Mouse (Mus musculus) stomach, postnatal 0 days (tissue): ENCODE data around the gene Pip5k1b. TPM values are rescaled to one million over a fixed set of nuclear protein-coding genes. Genes with fewer than 3 reads are reported as not detected.

Experiments used
- ATAC-seq: fragments of 200-750 bp; cut with Nextera tagmentation; 2 replicates; pipeline ENCODE4 v1.8.0; 2017; ENCODE audit not compliant: low FRiP score, low TSS enrichment
- DNase-seq: peaks from one replicate; pipeline ENCODE4 v3.0.0-alpha.2; 2016; ENCODE audit warnings: low spot score
- H3K27ac ChIP-seq: fragments of 300-500 bp; sonication (generic); replicated peaks from 2 replicates; pipeline ENCODE4 v1.5.1; 2014; ENCODE audit warnings: mild to moderate bottlenecking, control low read depth
- H3K27me3 ChIP-seq: fragments of 300-500 bp; sonication (generic); 2 replicates; pipeline ENCODE4 v1.6.1; 2014; ENCODE audit warnings: low read length; ENCODE audit not compliant: control insufficient read depth, insufficient read depth
- H3K36me3 ChIP-seq: fragments of 300-500 bp; sonication (generic); 2 replicates; pipeline ENCODE4 v1.6.1; 2014; ENCODE audit warnings: low read length, mixed read lengths; ENCODE audit not compliant: control insufficient read depth, insufficient read depth
- H3K4me1 ChIP-seq: fragments of 300-500 bp; sonication (generic); replicated peaks from 2 replicates; pipeline ENCODE4 v1.6.1; 2014; ENCODE audit warnings: antibody characterized with exemption; ENCODE audit not compliant: control insufficient read depth, insufficient read depth
- H3K4me2 ChIP-seq: fragments of 300-500 bp; sonication (generic); replicated peaks from 2 replicates; pipeline ENCODE4 v1.6.1; 2014; ENCODE audit warnings: low read depth, mild to moderate bottlenecking, control low read depth, moderate library complexity
- H3K4me3 ChIP-seq: fragments of 300-500 bp; sonication (generic); 2 replicates; pipeline ENCODE4 v1.5.1; 2014; ENCODE audit warnings: low read depth, low read length, control low read depth
- H3K9ac ChIP-seq: fragments of 300-500 bp; sonication (generic); 2 replicates; pipeline ENCODE4 v1.6.1; 2014; ENCODE audit warnings: mild to moderate bottlenecking, low read length, control low read depth, mixed read lengths
- H3K9me3 ChIP-seq: fragments of 300-500 bp; sonication (generic); 2 replicates; pipeline ENCODE4 v1.6.1; 2016; ENCODE audit warnings: low read length; ENCODE audit not compliant: control insufficient read depth
- CTCF ChIP-seq: IDR thresholded peaks from 2 replicates; pipeline ENCODE4 v1.5.1; 2016; ENCODE audit warnings: antibody characterized with exemption, low read depth, mild to moderate bottlenecking, moderate library complexity
- EP300 ChIP-seq: optimal IDR thresholded peaks from 2 replicates; pipeline ENCODE3; 2016; ENCODE audit warnings: antibody characterized with exemption
- WGBS: fragments of 180-500 bp; shearing (Covaris S2); extraction: QIAGEN DNeasy Blood & Tissue Kit; methylation state at CpG from one replicate; pipeline ENCODE4 v1.1.7; 2014; 5-methylcytosine and 5-hydroxymethylcytosine counted together
- polyA plus RNA-seq: library from polyadenylated mRNA; unstranded; fragments of >200 nt; fragmentation: Nextera tagmentation; extraction: Ambion mirVana; gene quantifications from 2 replicates; pipeline ENCODE4 v1.2.1, GENCODE M21; 2015

Gene Pip5k1b
- polyA plus RNA-seq, 1 experiment from 2014 or later, result 5.5 TPM

DNA sequence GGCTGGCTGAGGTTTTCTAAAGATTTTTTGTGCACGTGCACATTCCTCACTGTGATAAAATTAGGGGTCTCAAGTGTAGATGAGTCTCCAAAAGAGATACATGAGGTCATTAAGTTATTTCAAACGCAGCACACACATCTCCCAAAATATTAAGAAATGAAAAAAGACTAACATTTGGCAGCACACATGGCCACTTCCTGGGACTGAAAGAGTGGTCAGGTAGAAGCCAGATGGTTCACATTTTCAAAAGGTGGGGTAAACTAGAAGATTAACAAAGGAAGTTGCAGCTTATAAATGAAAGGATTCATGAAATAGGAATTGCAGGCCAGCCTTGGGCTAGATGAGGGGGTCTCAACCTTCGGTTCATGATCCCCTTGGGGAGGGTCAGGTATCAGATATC, 19.4 kb downstream of the Pip5k1b start:
- no peak overlapping the region for H3K4me2 ChIP-seq
- H3K9ac ChIP-seq, result no peak overlapping the region
- no peaks in the 10 kb centered on the region for H3K4me1 ChIP-seq
- H3K27me3 ChIP-seq, result no peaks in the 10 kb centered on the region
- no peaks in the 10 kb centered on the region for H3K9me3 ChIP-seq
- no peak for TF ChIP-seq CTCF
- no peak for TF ChIP-seq EP300
- ATAC-seq, result no peak
- no peak overlapping the region for H3K27ac ChIP-seq
- WGBS, result 74% methylated on average over 3 of the region's 3 CpGs
- H3K4me3 ChIP-seq, result no peak overlapping the region
- no peaks in the 10 kb centered on the region for H3K36me3 ChIP-seq
- no peak for DNase-seq

GRCm38 (mm10) chr19:24535161-24535560, 20.5 kb downstream of the Pip5k1b start:
- no peak overlapping the region for H3K4me2 ChIP-seq
- H3K36me3 ChIP-seq, result no peaks in the 10 kb centered on the region
- no peaks in the 10 kb centered on the region for H3K9me3 ChIP-seq
- H3K9ac ChIP-seq, result no peak overlapping the region
- H3K4me1 ChIP-seq, result no peaks in the 10 kb centered on the region
- TF ChIP-seq CTCF (no peak), EP300 (no peak)
- WGBS, result 86% methylated on average over 6 of the region's 6 CpGs
- no peak for DNase-seq
- no peaks in the 10 kb centered on the region for H3K27me3 ChIP-seq
- no peak for ATAC-seq
- no peak overlapping the region for H3K27ac ChIP-seq
- H3K4me3 ChIP-seq, result no peak overlapping the region

- TF ChIP-seq EP300 (no peak), CTCF (no peak)
- Histone ChIP-seq H3K4me3 (no peak overlapping the region), H3K36me3 (no peaks in the 10 kb centered on the region), H3K27me3 (no peaks in the 10 kb centered on the region), H3K4me1 (no peaks in the 10 kb centered on the region), H3K4me2 (no peak overlapping the region), H3K9me3 (no peaks in the 10 kb centered on the region), H3K9ac (no peak overlapping the region), H3K27ac (no peak overlapping the region)
- DNase-seq, result no peak
- WGBS, result 60% methylated on average over 7 of the region's 7 CpGs
- no peak for ATAC-seq
Observed at GRCm38 (mm10) chr19:24534733-24535132, 20.9 kb downstream of the Pip5k1b start.

- Histone ChIP-seq H3K4me1 (no peaks in the 10 kb centered on the region), H3K9ac (no peak overlapping the region), H3K4me2 (no peak overlapping the region), H3K9me3 (no peaks in the 10 kb centered on the region), H3K27me3 (no peaks in the 10 kb centered on the region), H3K27ac (no peak overlapping the region), H3K36me3 (no peaks in the 10 kb centered on the region), H3K4me3 (no peak overlapping the region)
- no peak for TF ChIP-seq CTCF
- no peak for TF ChIP-seq EP300
- ATAC-seq, result peak; percentile 51; the same call in 1 of the 2 replicates
- DNase-seq, result no peak
- 68% methylated on average over 4 of the region's 4 CpGs for WGBS
Observed at GRCm38 (mm10) chr19:24528910-24529561, 26.6 kb downstream of the Pip5k1b start.

DNA sequence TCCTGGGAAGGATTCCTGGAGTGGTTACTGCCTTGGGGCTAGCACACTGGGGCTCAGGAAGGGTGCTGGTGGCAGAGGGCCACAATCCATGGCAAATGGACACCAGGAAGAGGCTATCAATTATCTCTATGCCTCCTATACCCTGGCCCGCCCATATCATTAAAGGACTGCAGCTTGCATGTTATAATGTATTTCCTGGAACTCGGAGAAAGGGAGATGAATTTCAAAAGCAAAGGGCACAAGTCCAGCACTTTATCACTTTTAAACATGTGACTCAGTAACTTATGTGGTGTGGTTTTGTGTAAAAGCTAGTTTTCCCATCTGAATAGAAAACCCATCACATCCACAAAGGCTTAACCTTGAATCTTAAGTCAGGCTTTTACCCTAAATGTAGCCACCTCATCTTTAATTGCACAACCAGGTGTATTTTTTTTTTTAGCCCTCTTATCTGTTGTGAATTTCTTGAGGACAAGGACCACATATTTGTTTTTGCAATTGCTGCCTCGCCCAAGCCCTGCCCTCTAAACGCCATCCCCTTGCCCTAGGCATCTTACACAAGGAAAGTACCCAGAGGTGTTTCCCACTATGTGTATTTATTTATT, 27.4 kb downstream of the Pip5k1b start:
- 48% methylated on average over 4 of the region's 4 CpGs for WGBS
- TF ChIP-seq EP300 (no peak), CTCF (no peak)
- no peak overlapping the region for H3K4me2 ChIP-seq
- DNase-seq (no peak), ATAC-seq (peak; percentile 70)
- no peaks in the 10 kb centered on the region for H3K9me3 ChIP-seq
- no peaks in the 10 kb centered on the region for H3K27me3 ChIP-seq
- H3K4me3 ChIP-seq, result no peak overlapping the region
- H3K36me3 ChIP-seq, result no peaks in the 10 kb centered on the region
- no peaks in the 10 kb centered on the region for H3K4me1 ChIP-seq
- H3K27ac ChIP-seq, result no peak overlapping the region
- H3K9ac ChIP-seq, result no peak overlapping the region

DNA sequence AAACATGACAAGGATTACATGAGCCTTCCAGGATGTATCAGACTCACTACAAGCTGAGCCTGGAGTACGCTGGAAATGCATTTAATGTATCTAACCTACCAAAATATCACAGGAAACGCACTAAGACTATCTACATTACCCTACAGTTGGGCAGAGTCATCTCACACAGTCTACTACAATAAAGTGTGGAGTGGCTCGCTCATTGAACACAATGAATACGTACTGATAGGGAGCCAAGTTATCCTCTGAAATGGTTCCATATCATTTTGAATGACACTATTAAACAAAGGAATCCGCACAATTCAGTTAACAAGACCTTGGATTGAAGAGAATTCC, 28.1 kb downstream of the Pip5k1b start:
- Histone ChIP-seq H3K27ac (no peak overlapping the region), H3K27me3 (no peaks in the 10 kb centered on the region), H3K4me1 (no peaks in the 10 kb centered on the region), H3K36me3 (no peaks in the 10 kb centered on the region), H3K4me3 (no peak overlapping the region), H3K9ac (no peak overlapping the region), H3K9me3 (no peaks in the 10 kb centered on the region), H3K4me2 (no peak overlapping the region)
- ATAC-seq, result no peak
- TF ChIP-seq CTCF (no peak), EP300 (no peak)
- DNase-seq, result no peak
- 84% methylated on average over 5 of the region's 5 CpGs for WGBS
